Mouse (Mus musculus) myocyte (in vitro differentiated cells): Measurements from ENCODE around the gene Bcas3.

Source experiments
- CEBPB ChIP-seq: IDR thresholded peaks from 2 replicates; pipeline ENCODE4 v1.6.1; 2011; ENCODE audit warnings: mild to moderate bottlenecking, moderate library complexity; ENCODE audit not compliant: poor library complexity, insufficient read depth, severe bottlenecking
- E2F4 ChIP-seq: IDR thresholded peaks from one replicate; pipeline ENCODE4 v1.6.1; 2011; ENCODE audit warnings: mild to moderate bottlenecking, control low read depth, moderate library complexity; ENCODE audit not compliant: insufficient read depth
- MAX ChIP-seq: IDR thresholded peaks from one replicate; pipeline ENCODE4 v1.6.1; 2011; ENCODE audit warnings: low read depth, mild to moderate bottlenecking, control low read depth
- MYOD1 ChIP-seq, 3 experiments: IDR thresholded peaks; one replicate each; pipeline ENCODE4 v1.6.1; 2011; ENCODE audit warnings: control low read depth in 2 of 3, low read depth in 2 of 3, mild to moderate bottlenecking in 2 of 3, moderate library complexity in 1 of 3; ENCODE audit not compliant: insufficient read length in 2 of 3, control insufficient read depth in 1 of 3
- MYOG ChIP-seq, 3 experiments: IDR thresholded peaks; one replicate each; pipeline ENCODE4 v1.6.1; 2011; ENCODE audit warnings: control low read depth in 2 of 3, low read depth in 2 of 3, mild to moderate bottlenecking in 2 of 3; ENCODE audit not compliant: insufficient read length in 2 of 3, control insufficient read depth in 1 of 3, insufficient read depth in 1 of 3
- POLR2A ChIP-seq: IDR thresholded peaks from one replicate; pipeline ENCODE4 v1.6.1; 2011; ENCODE audit warnings: low read depth, mild to moderate bottlenecking, control low read depth, moderate library complexity; ENCODE audit not compliant: insufficient read length
- POLR2AphosphoS2 ChIP-seq: IDR thresholded peaks from one replicate; pipeline ENCODE4 v1.6.1; 2011; ENCODE audit warnings: low read depth, control low read depth; ENCODE audit not compliant: insufficient read length
- TCF12 ChIP-seq: IDR thresholded peaks from one replicate; pipeline ENCODE4 v1.6.1; 2011; ENCODE audit warnings: mild to moderate bottlenecking, control low read depth; ENCODE audit not compliant: poor library complexity, insufficient read depth, severe bottlenecking
- USF1 ChIP-seq: IDR thresholded peaks from one replicate; pipeline ENCODE4 v1.6.1; 2011; ENCODE audit warnings: low read depth, mild to moderate bottlenecking, control low read depth, moderate library complexity

DNA sequence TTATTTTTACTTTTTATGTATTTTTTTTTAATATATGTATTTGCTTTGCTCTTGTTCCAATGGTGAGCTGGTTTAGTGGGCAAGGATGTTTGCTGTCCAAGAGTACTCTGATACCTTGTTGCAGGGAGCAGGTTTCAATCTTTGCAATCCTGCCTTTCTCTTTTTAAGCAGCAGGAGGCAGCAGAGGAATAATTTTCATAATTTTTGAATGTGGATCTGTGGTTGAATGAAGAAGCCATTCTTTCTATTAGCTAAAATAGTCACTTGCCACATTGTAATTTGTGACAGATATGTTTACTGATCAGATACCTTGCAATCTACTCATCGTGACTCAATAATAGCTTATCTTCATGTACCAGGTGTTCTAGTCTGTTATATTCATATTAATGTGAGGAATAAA is 116.6 kb downstream of the Bcas3 start:
- no peak for TF ChIP-seq POLR2A
- TF ChIP-seq MYOD1 (IDR thresholded peaks at IDR 0.05; ENCODE audit: control insufficient read depth in 1 of 3, insufficient read length in 2 of 3, low read depth in 2 of 3), result no peak
- no peak for TF ChIP-seq MYOG (IDR thresholded peaks at IDR 0.05; ENCODE audit: control insufficient read depth in 1 of 3, insufficient read depth in 1 of 3, insufficient read length in 2 of 3, low read depth in 2 of 3)
- no peak for TF ChIP-seq CEBPB
- no peak for TF ChIP-seq POLR2AphosphoS2
- TF ChIP-seq E2F4, result no peak
- TF ChIP-seq TCF12, result no peak
- TF ChIP-seq MAX, result no peak
- no peak for TF ChIP-seq USF1
